Mouse (Mus musculus) kidney, postnatal 0 days (tissue): ENCODE data around the gene Ms4a2. TPM values are rescaled to one million over a fixed set of nuclear protein-coding genes. Genes with fewer than 3 reads are reported as not detected.

Experiments
- ATAC-seq: fragments of 200-750 bp; cut with Nextera tagmentation; replicated peaks from 2 replicates; pipeline ENCODE4 v1.8.0; 2017; ENCODE audit warnings: low read depth, moderate number of reproducible peaks, moderate TSS enrichment, moderate library complexity; ENCODE audit not compliant: low FRiP score
- DNase-seq: peaks from one replicate; pipeline ENCODE4 v3.0.0-alpha.2; 2016; ENCODE audit warnings: low spot score
- H3K27ac ChIP-seq: fragments of 300-500 bp; sonication (generic); 2 replicates; pipeline ENCODE4 v1.5.1; 2014; ENCODE audit warnings: mild to moderate bottlenecking
- H3K27me3 ChIP-seq: fragments of 300-500 bp; sonication (generic); 2 replicates; pipeline ENCODE4 v1.6.1; 2014; ENCODE audit warnings: low read length, mixed read lengths; ENCODE audit not compliant: insufficient read depth
- H3K36me3 ChIP-seq: fragments of 300-500 bp; sonication (generic); 2 replicates; pipeline ENCODE4 v1.6.1; 2014; ENCODE audit warnings: low read length, mixed read lengths; ENCODE audit not compliant: insufficient read depth
- H3K4me1 ChIP-seq: fragments of 300-500 bp; sonication (generic); replicated peaks from 2 replicates; pipeline ENCODE4 v1.6.1; 2014; ENCODE audit warnings: antibody characterized with exemption, low read length, mixed read lengths; ENCODE audit not compliant: insufficient read depth
- H3K4me2 ChIP-seq: fragments of 300-500 bp; sonication (generic); 2 replicates; pipeline ENCODE4 v1.6.1; 2014; ENCODE audit warnings: mild to moderate bottlenecking, low read length, moderate library complexity, mixed read lengths
- H3K4me3 ChIP-seq: fragments of 300-500 bp; sonication (generic); replicated peaks from 2 replicates; pipeline ENCODE4 v1.5.1; 2014; ENCODE audit warnings: low read depth, low read length
- H3K9ac ChIP-seq: fragments of 300-500 bp; sonication (generic); 2 replicates; pipeline ENCODE4 v1.6.1; 2014; ENCODE audit warnings: low read depth, low read length
- H3K9me3 ChIP-seq: fragments of 300-500 bp; sonication (generic); replicated peaks from 2 replicates; pipeline ENCODE4 v1.6.1; 2016; ENCODE audit warnings: low read length, inconsistent platforms, mixed read lengths
- CTCF ChIP-seq: IDR thresholded peaks from 2 replicates; pipeline ENCODE4 v1.5.1; 2016; ENCODE audit warnings: antibody characterized with exemption, low read depth, mild to moderate bottlenecking, moderate library complexity
- WGBS: fragments of 180-500 bp; shearing (Covaris S2); extraction: QIAGEN DNeasy Blood & Tissue Kit; methylation state at CpG from one replicate; pipeline ENCODE4 v1.1.7; 2014; 5-methylcytosine and 5-hydroxymethylcytosine counted together
- polyA plus RNA-seq: library from polyadenylated mRNA; unstranded; fragments of >200 nt; fragmentation: Nextera tagmentation; extraction: Ambion mirVana; gene quantifications from 2 replicates; pipeline ENCODE4 v1.2.1, GENCODE M21; 2015

Gene Ms4a2
- polyA plus RNA-seq, 1 experiment from 2014 or later, result 4.8 TPM

DNA sequence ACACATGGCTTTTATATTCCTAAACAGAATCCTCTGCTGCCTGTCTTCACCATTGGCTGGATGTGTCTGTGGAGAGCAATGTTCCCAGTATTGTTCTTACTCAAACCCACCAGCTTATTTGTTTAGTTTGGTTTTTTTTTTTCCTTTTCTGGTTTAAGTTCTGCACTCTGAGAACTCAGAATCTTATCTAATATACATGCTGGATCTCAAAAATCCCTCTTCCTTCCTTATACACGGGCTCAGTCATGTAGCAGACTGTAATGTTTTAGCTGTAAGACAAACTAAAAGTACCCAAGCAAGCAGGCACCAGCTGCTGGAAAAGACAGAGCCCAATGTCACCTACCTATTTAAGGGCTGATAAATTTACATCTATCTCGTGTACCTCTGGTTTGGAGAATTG, 8.7 kb downstream of the Ms4a2 start:
- no peak overlapping the region for H3K4me3 ChIP-seq
- WGBS, result 75% methylated on average over 2 of the region's 2 CpGs
- no peaks in the 10 kb centered on the region for H3K27me3 ChIP-seq
- no peaks in the 10 kb centered on the region for H3K9me3 ChIP-seq
- H3K27ac ChIP-seq, result no peak overlapping the region
- H3K4me2 ChIP-seq, result no peak overlapping the region
- TF ChIP-seq CTCF, result no peak
- ATAC-seq (no peak), DNase-seq (no peak)
- H3K36me3 ChIP-seq, result no peaks in the 10 kb centered on the region
- no peaks in the 10 kb centered on the region for H3K4me1 ChIP-seq
- H3K9ac ChIP-seq, result no peak overlapping the region

- H3K9ac ChIP-seq, result no peak overlapping the region
- H3K27me3 ChIP-seq, result no peaks in the 10 kb centered on the region
- H3K9me3 ChIP-seq, result no peaks in the 10 kb centered on the region
- H3K4me1 ChIP-seq, result no peaks in the 10 kb centered on the region
- no peaks in the 10 kb centered on the region for H3K36me3 ChIP-seq
- no peak overlapping the region for H3K27ac ChIP-seq
- ATAC-seq (no peak), DNase-seq (no peak)
- 64% methylated on average over 8 of the region's 8 CpGs for WGBS
- no peak for TF ChIP-seq CTCF
- no peak overlapping the region for H3K4me2 ChIP-seq
- no peak overlapping the region for H3K4me3 ChIP-seq
These were observed 9.6 kb downstream of the Ms4a2 start for GRCm38 (mm10) chr19:11613776-11614443.

- no peak overlapping the region for H3K27ac ChIP-seq
- no peaks in the 10 kb centered on the region for H3K36me3 ChIP-seq
- ATAC-seq (no peak), DNase-seq (no peak)
- H3K9ac ChIP-seq, result no peak overlapping the region
- no peak overlapping the region for H3K4me3 ChIP-seq
- no peak overlapping the region for H3K4me2 ChIP-seq
- H3K27me3 ChIP-seq, result no peaks in the 10 kb centered on the region
- H3K9me3 ChIP-seq, result no peaks in the 10 kb centered on the region
- 100% methylated on average over 1 of the region's 1 CpGs for WGBS
- no peak for TF ChIP-seq CTCF
- H3K4me1 ChIP-seq, result no peaks in the 10 kb centered on the region
These were observed 10.4 kb downstream of the Ms4a2 start for GRCm38 (mm10) chr19:11613084-11613483.

DNA sequence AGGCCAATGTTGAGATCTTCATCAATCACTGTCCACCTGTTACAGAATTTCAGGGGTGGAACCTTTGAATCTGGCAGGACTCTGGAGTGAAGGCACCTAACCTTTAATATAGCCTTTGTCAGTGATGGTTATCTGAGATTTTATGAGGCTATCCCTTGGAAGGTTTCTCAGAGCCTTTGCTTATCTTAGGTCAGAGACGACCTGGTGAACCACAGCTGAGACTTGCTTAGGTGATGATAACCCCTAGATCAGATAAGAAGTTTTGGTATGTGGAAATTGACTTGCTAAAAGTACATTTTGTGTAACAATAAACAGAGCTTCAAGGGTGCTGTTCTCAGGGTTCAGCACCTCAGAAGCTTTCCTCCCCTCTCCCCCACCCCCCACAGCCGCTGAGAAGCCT, 11.2 kb downstream of the Ms4a2 start:
- 29% methylated on average over 2 of the region's 2 CpGs for WGBS
- DNase-seq, result no peak
- H3K4me1 ChIP-seq, result no peaks in the 10 kb centered on the region
- TF ChIP-seq CTCF, result no peak
- H3K27me3 ChIP-seq, result no peaks in the 10 kb centered on the region
- H3K4me3 ChIP-seq, result no peak overlapping the region
- H3K9me3 ChIP-seq, result no peaks in the 10 kb centered on the region
- H3K4me2 ChIP-seq, result no peak overlapping the region
- no peaks in the 10 kb centered on the region for H3K36me3 ChIP-seq
- H3K27ac ChIP-seq, result no peak overlapping the region
- no peak overlapping the region for H3K9ac ChIP-seq
- ATAC-seq, result no peak; the same call in 1 of the 2 replicates

DNA sequence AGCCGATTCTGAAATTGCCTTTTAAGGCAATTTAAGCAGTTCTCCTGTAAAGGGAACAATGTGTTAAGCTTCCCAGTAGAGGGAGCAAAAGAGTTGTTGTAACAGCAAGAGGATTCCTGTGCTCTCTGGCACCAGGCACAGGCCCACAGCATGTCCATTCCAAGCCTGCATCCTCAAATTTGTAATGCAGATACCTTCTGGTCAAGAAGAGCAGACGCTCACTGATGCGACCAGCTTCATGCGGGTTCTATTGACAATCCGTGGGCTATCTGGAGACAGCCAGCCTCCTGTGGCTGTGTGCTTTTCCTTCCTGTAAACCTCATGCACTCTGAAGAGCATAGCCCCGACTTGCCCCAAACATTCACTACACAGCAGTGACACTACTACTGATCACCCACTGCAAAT, 12.0 kb downstream of the Ms4a2 start:
- 15% methylated on average over 6 of the region's 6 CpGs for WGBS
- H3K4me1 ChIP-seq, result no peaks in the 10 kb centered on the region
- peak; percentile 72 for TF ChIP-seq CTCF

DNA sequence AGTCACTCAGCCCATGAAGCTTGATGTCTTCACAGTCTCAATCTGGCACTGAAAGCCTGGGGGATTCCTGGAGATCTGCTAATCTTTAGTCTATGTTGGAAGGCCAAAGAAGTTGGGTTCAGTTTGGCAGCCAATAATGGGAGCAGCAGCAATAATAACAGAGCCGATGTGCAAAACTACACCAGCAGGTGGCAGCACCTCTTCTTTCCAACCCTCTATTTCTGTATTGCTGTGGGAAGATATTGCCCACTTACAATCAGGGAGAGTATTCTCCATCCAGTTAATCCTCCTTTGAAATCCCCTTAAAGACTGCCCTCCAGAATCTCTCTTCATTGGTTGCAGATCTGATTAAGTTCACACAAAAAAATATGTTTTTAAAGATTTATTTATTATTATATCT, 15.3 kb downstream of the Ms4a2 start:
- ATAC-seq (no peak), DNase-seq (peak; percentile 71)
- no peaks in the 10 kb centered on the region for H3K27me3 ChIP-seq
- H3K4me1 ChIP-seq, result no peaks in the 10 kb centered on the region
- no peak overlapping the region for H3K4me2 ChIP-seq
- H3K9ac ChIP-seq, result no peak overlapping the region
- H3K27ac ChIP-seq, result no peak overlapping the region
- WGBS, result 10% methylated on average over 1 of the region's 1 CpGs
- TF ChIP-seq CTCF, result peak; percentile 80
- no peak overlapping the region for H3K4me3 ChIP-seq
- no peaks in the 10 kb centered on the region for H3K36me3 ChIP-seq
- H3K9me3 ChIP-seq, result no peaks in the 10 kb centered on the region

More for the DNA sequence above, 12.0 kb downstream of the Ms4a2 start:
- Histone ChIP-seq H3K4me2 (no peak overlapping the region), H3K36me3 (no peaks in the 10 kb centered on the region), H3K9me3 (no peaks in the 10 kb centered on the region), H3K4me3 (no peak overlapping the region), H3K27me3 (no peaks in the 10 kb centered on the region), H3K9ac (no peak overlapping the region), H3K27ac (no peak overlapping the region)
- DNase-seq (peak; percentile 87), ATAC-seq (0 out of 2 replicates have a peak, but pooled peaks have one; percentile 54)

- Histone ChIP-seq H3K27me3 (no peaks in the 10 kb centered on the region), H3K27ac (no peak within 1 kb of the TSS), H3K9me3 (no peaks in the 10 kb centered on the region), H3K9ac (no peak within 1 kb of the TSS), H3K4me1 (no peaks in the 10 kb centered on the region), H3K36me3 (no peaks in the 10 kb centered on the region), H3K4me3 (no peak within 1 kb of the TSS), H3K4me2 (no peak within 1 kb of the TSS)
- ATAC-seq (no peak), DNase-seq (no peak)
- WGBS, result 83% methylated on average over 2 of the region's 2 CpGs
- TF ChIP-seq CTCF, result no peak
These were observed 18.9 kb downstream of the Ms4a2 start, which contains the start of gene Ms4a6d for GRCm38 (mm10) chr19:11604603-11605002. Gene Ms4a6d (minus strand): TSS chr19:11604849.
